Mouse (Mus musculus): ENCODE results near the gene Vmn1r232. TPM values are rescaled to one million over a fixed set of nuclear protein-coding genes. Genes with fewer than 3 reads are reported as not detected.

Vmn1r232 gene
- polyA plus RNA-seq, 1 experiment from 2014 or later, result not detected

DNA sequence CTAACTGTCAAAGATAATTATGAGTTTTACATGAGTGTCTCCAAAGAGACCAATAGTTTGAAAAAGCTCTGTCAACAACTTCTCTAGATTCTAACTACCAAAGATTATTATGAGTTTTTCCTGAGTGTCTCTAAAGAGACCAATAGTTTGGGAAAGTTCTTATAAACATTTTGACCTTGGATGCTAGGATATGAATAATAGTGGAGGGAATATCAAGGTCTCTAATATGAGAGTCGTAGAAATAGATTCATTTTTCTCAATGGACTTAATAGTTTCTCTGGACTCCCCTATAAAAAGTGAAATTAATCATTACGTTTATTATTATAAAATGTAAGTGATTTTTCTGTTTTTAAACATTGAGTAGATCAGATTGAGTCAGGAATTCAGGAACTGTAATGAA lies 14.5 kb downstream of the Vmn1r232 start, which contains the start of gene Vmn1r231:
Gene Vmn1r231, minus strand, starts transcription at position 101 of the 400 bp plus-strand sequence.
- Histone ChIP-seq H3K4me1 (ENCODE audit: control insufficient read depth, insufficient read depth, low read length) (no peaks in the 10 kb centered on the region), H3K36me3 (ENCODE audit: control insufficient read depth, insufficient read depth, low read length) (no peaks in the 10 kb centered on the region), H3K9me3 (ENCODE audit: control insufficient read depth, low read length) (0 out of 2 replicates have a peak, but pooled peaks cover 2% of the 10 kb centered on the region), H3K9ac (replicated peaks; ENCODE audit: low read length) (no peak within 1 kb of the TSS), H3K27me3 (ENCODE audit: control insufficient read depth, insufficient read depth, low read length) (no peaks in the 10 kb centered on the region), H3K4me3 (replicated peaks; ENCODE audit: low read depth, low read length) (no peak within 1 kb of the TSS), H3K4me2 (ENCODE audit: low read length) (no peak within 1 kb of the TSS), H3K27ac (replicated peaks; ENCODE audit: low read depth, low read length) (no peak within 1 kb of the TSS)
- ATAC-seq (ENCODE audit: low FRiP score, low TSS enrichment) (no peak), DNase-seq (no peak)
- WGBS, result 55% methylated on average over 2 of the region's 2 CpGs

Other genes starting within 250 kb of the Vmn1r232 start
- gene Vmn1r226, start 236.9 kb downstream of the Vmn1r232 start, polyA plus RNA-seq (2014; fragmentation: Nextera tagmentation; extraction: Ambion mirVana), result not detected in 2 replicates
- not detected in 2 replicates for gene Vmn1r227, start 189.9 kb downstream of the Vmn1r232 start, polyA plus RNA-seq (2014; fragmentation: Nextera tagmentation; extraction: Ambion mirVana)
- not detected in 2 replicates for gene Vmn1r228, start 133.6 kb downstream of the Vmn1r232 start, polyA plus RNA-seq (2014; fragmentation: Nextera tagmentation; extraction: Ambion mirVana)
- gene Vmn1r229, start 108.2 kb downstream of the Vmn1r232 start, polyA plus RNA-seq (2014; fragmentation: Nextera tagmentation; extraction: Ambion mirVana), result 0.03 TPM in 1 of 2 replicates, not detected in the other
- not detected in 2 replicates for gene Vmn1r230, start 79.3 kb downstream of the Vmn1r232 start, polyA plus RNA-seq (2014; fragmentation: Nextera tagmentation; extraction: Ambion mirVana)
- gene Vmn1r231, start 14.6 kb downstream of the Vmn1r232 start, polyA plus RNA-seq (2014; fragmentation: Nextera tagmentation; extraction: Ambion mirVana), result not detected in 2 replicates
- 739 and 756 TPM in 2 replicates for gene Ppp2r1a, start 25.6 kb upstream of the Vmn1r232 start, polyA plus RNA-seq (2014; fragmentation: Nextera tagmentation; extraction: Ambion mirVana)
- not detected in 2 replicates for gene Vmn1r233, start 76.8 kb upstream of the Vmn1r232 start, polyA plus RNA-seq (2014; fragmentation: Nextera tagmentation; extraction: Ambion mirVana)
- 22.4 and 24.5 TPM in 2 replicates for gene Zfp160, start 89.2 kb upstream of the Vmn1r232 start, polyA plus RNA-seq (2014; fragmentation: Nextera tagmentation; extraction: Ambion mirVana)

All from midbrain, embryonic 14.5 days (tissue).